Mouse (Mus musculus) lung, postnatal 0 days (tissue): Measurements from ENCODE around the gene Gm49378.

Experiments
- CTCF ChIP-seq: IDR thresholded peaks from 2 replicates; pipeline ENCODE4 v1.5.1; 2016; ENCODE audit warnings: antibody characterized with exemption, mild to moderate bottlenecking
- EP300 ChIP-seq: IDR thresholded peaks from 2 replicates; pipeline ENCODE4 v1.6.1; 2016; ENCODE audit warnings: antibody characterized with exemption, mild to moderate bottlenecking, control low read depth

DNA sequence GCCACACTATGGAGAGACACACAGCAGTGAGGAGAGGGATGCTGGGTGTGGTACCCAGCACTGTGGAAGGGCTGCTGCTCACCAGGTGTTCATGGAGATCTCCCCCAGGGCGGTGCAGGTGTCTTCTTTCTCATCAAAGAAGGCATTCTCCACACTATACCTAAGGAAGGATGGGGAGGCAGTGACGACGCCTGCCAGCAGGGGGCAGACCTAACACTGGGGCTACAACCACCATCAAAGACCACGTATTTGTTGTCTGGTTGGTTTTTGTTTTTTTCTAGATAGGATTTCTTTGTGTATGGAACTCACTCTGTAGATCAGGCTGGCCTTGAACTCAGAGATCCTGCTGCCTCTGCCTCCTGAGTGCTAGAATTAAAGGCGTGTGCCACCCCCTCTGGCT, 8.4 kb downstream of the Gm49378 start:
- TF ChIP-seq CTCF = peak; percentile 86
- no peak for TF ChIP-seq EP300
